ENCODE assay signal across 9 mouse cellular contexts in genomic region chr14:123352973-123353372, GRCm38 (mm10).
DNase-seq lines count a peak whose midpoint lies in the region; ATAC-seq and TF ChIP-seq lines count a peak whose summit lies in the region.
"Had no signal": no experiment of that assay in that cellular context is flagged by ENCODE, and none has a peak within 500 bp of the region (broad histone marks: within the 10 kb centered on the region; RNA-seq: fewer than 3 reads in every experiment).

No protein-coding gene starts in this region.

- H3K9me3 ChIP-seq in midbrain, embryonic 14.5 days (ENCODE audit: control insufficient read depth, low read length): no peaks in the 10 kb centered on the region

- H3K4me3 ChIP-seq in left cerebral cortex, adult 2 months: no peak overlapping the region
- H3K4me3 ChIP-seq in midbrain, embryonic 14.5 days (replicated peaks; ENCODE audit: low read depth, low read length): no peak overlapping the region

- no peak overlapping the region for H3K4me2 ChIP-seq in midbrain, embryonic 14.5 days (ENCODE audit: low read length)

- WGBS in midbrain, embryonic 14.5 days: 17% methylated on average over 6 of the region's 6 CpGs

- ATAC-seq in midbrain, embryonic 14.5 days (ENCODE audit: low FRiP score, low TSS enrichment): peak; percentile 53; the same call in 1 of the 2 replicates
- ATAC-seq in activated CD4-positive, CD25-positive, alpha-beta regulatory T cell, adult 4 months: no peak

- TF ChIP-seq CTCF in left cerebral cortex, adult 2 months (IDR thresholded peaks at IDR 0.05): peak; percentile 68

- no peak overlapping the region for H3K27ac ChIP-seq in left cerebral cortex, adult 2 months
- H3K27ac ChIP-seq in midbrain, embryonic 14.5 days (replicated peaks; ENCODE audit: low read depth, low read length): no peak overlapping the region
- H3K27ac ChIP-seq: liver, embryonic 14.5 days had no signal

- H3K36me3 ChIP-seq in midbrain, embryonic 14.5 days (ENCODE audit: control insufficient read depth, insufficient read depth, low read length): no peaks in the 10 kb centered on the region

- no peaks in the 10 kb centered on the region for H3K27me3 ChIP-seq in midbrain, embryonic 14.5 days (ENCODE audit: control insufficient read depth, insufficient read depth, low read length)

- H3K4me1 ChIP-seq in midbrain, embryonic 14.5 days (ENCODE audit: control insufficient read depth, insufficient read depth, low read length): no peaks in the 10 kb centered on the region

- intact Hi-C loops in left cerebral cortex, adult 2 months (cut with DNase I): loop anchor here (10.0 kb wide), 1 partner anchor 1128 kb away; no protein-coding TSS in a partner anchor

- peak; percentile 27 to 35 for DNase-seq in left cerebral cortex, adult 2 months (ENCODE audit: extremely low spot score in 1 of 2, low spot score in 2 of 2)
- DNase-seq in left cerebral cortex, adult 11 months (ENCODE audit: low spot score): no peak
- DNase-seq in WW6 (ENCODE audit: low read depth, low spot score): peak; percentile 16
- peak; percentile 65 for DNase-seq in embryo, embryonic 11 days
- peak; percentile 3 to 32 for DNase-seq in kidney, adult 8-10 months
- DNase-seq in midbrain, embryonic 14.5 days: peak; percentile 86
- no peak for DNase-seq in liver

- no peak overlapping the region for H3K9ac ChIP-seq in midbrain, embryonic 14.5 days (replicated peaks; ENCODE audit: low read length)
- H3K9ac ChIP-seq: liver, embryonic 14.5 days had no signal

Comparison
In these comparisons a context has a peak if more than half of its experiments do, and no peak if none do; other contexts are left out.
1. DNase-seq: peak in left cerebral cortex, adult 2 months (2 of 2), WW6 (single experiment), embryo, embryonic 11 days (single experiment), kidney, adult 8-10 months (2 of 2) and midbrain, embryonic 14.5 days (single experiment); none in left cerebral cortex, adult 11 months (single experiment) and liver (single experiment).